Mouse (Mus musculus) MEL (cell line): ENCODE results near the gene Btbd3. TPM values are rescaled to one million over a fixed set of nuclear protein-coding genes. Genes with fewer than 3 reads are reported as not detected.

Experiments used
- DNase-seq: peaks from one replicate; pipeline ENCODE4 v3.0.0; 2011; ENCODE audit warnings: low read depth, low spot score
- H3K27ac ChIP-seq: 2 replicates; pipeline ENCODE4 v1.5.1; 2012; ENCODE audit warnings: low read depth, mild to moderate bottlenecking, control low read depth, low read length, moderate library complexity; ENCODE audit not compliant: control insufficient read depth
- H3K27me3 ChIP-seq, 2 experiments: fragments of 150-350 bp in 1 of 2; sonication (generic) in 1 of 2; 2 replicates each; pipeline ENCODE4 v1.6.1; 2012; ENCODE audit warnings: low read length in 2 of 2, mild to moderate bottlenecking in 2 of 2, improper control_type of control experiment in 1 of 2, moderate library complexity in 1 of 2; ENCODE audit not compliant: insufficient read depth in 2 of 2, control insufficient read depth in 1 of 2
- H3K36me3 ChIP-seq, 2 experiments: 2 replicates each; pipeline ENCODE4 v1.6.1; 2012 to 2014; ENCODE audit warnings: low read length in 2 of 2, improper control_type of control experiment in 1 of 2, inconsistent platforms in 1 of 2, mild to moderate bottlenecking in 1 of 2; ENCODE audit not compliant: insufficient read depth in 2 of 2, control insufficient read depth in 1 of 2
- H3K4me1 ChIP-seq, 2 experiments: fragments of 150-350 bp in 1 of 2; sonication (generic) in 1 of 2; 2 replicates each; pipeline ENCODE4 v1.6.1; 2012; ENCODE audit warnings: low read length in 2 of 2, improper control_type of control experiment in 1 of 2, mild to moderate bottlenecking in 1 of 2; ENCODE audit not compliant: insufficient read depth in 2 of 2, control insufficient read depth in 1 of 2
- H3K4me3 ChIP-seq, 2 experiments: fragments of 150-350 bp in 1 of 2; sonication (generic) in 1 of 2; 2 replicates each; pipeline ENCODE4 v1.5.1; 2012; ENCODE audit warnings: low read depth in 2 of 2, low read length in 2 of 2, mild to moderate bottlenecking in 2 of 2, moderate library complexity in 2 of 2, control low read depth in 1 of 2, improper control_type of control experiment in 1 of 2; ENCODE audit not compliant: control insufficient read depth in 1 of 2, insufficient read depth in 1 of 2
- H3K79me2 ChIP-seq: 2 replicates; pipeline ENCODE4 v1.6.1; 2012; ENCODE audit warnings: mild to moderate bottlenecking, low read length, moderate library complexity; ENCODE audit not compliant: control insufficient read depth, poor library complexity, insufficient read depth
- H3K9ac ChIP-seq: 2 replicates; pipeline ENCODE4 v1.6.1; 2012; ENCODE audit warnings: low read depth, mild to moderate bottlenecking, control low read depth, low read length, moderate library complexity; ENCODE audit not compliant: control insufficient read depth, poor library complexity, severe bottlenecking
- H3K9me3 ChIP-seq: fragments of 150-350 bp; sonication (generic); replicated peaks from 2 replicates; pipeline ENCODE4 v1.6.1; 2012; ENCODE audit warnings: mild to moderate bottlenecking, low read length, improper control_type of control experiment, moderate library complexity; ENCODE audit not compliant: insufficient read depth
- BHLHE40 ChIP-seq: IDR thresholded peaks from 2 replicates; pipeline ENCODE4 v1.6.1; 2012; ENCODE audit warnings: low read depth, mild to moderate bottlenecking, inconsistent platforms, low read length, improper control_type of control experiment, borderline replicate concordance
- CTCF ChIP-seq, 3 experiments: IDR thresholded peaks in 2 of 3; conservative IDR thresholded peaks in 1 of 3; 2 replicates each; pipeline ENCODE4 v1.5.1; 2011 to 2012; ENCODE audit warnings: low read length in 3 of 3, low read depth in 2 of 3, mild to moderate bottlenecking in 2 of 3, improper control_type of control experiment in 1 of 3, inconsistent platforms in 1 of 3, mixed read lengths in 1 of 3, moderate library complexity in 1 of 3; ENCODE audit not compliant: control insufficient read depth in 1 of 3, insufficient read depth in 1 of 3, poor library complexity in 1 of 3, severe bottlenecking in 1 of 3
- ELF1 ChIP-seq: IDR thresholded peaks from 2 replicates; pipeline ENCODE4 v1.6.1; 2014; ENCODE audit warnings: low read depth, mild to moderate bottlenecking, inconsistent platforms, low read length, improper control_type of control experiment, moderate library complexity
- EP300 ChIP-seq, 2 experiments: IDR thresholded peaks; 2 replicates each; pipeline ENCODE4 v1.6.1; 2011; ENCODE audit warnings: improper control_type of control experiment in 2 of 2, low read length in 2 of 2, low read depth in 1 of 2, mild to moderate bottlenecking in 1 of 2
- ETS1 ChIP-seq: IDR thresholded peaks from 2 replicates; pipeline ENCODE4 v1.6.1; 2012; ENCODE audit warnings: low read depth, mild to moderate bottlenecking, inconsistent platforms, low read length, improper control_type of control experiment, moderate library complexity
- GABPA ChIP-seq: IDR thresholded peaks from 2 replicates; pipeline ENCODE4 v1.6.1; 2012; ENCODE audit warnings: low read depth, mild to moderate bottlenecking, inconsistent platforms, low read length, improper control_type of control experiment, moderate library complexity
- HCFC1 ChIP-seq: IDR thresholded peaks from 2 replicates; pipeline ENCODE4 v1.6.1; 2012; ENCODE audit warnings: low read depth, mild to moderate bottlenecking, inconsistent platforms, low read length, improper control_type of control experiment, moderate library complexity
- KAT2A ChIP-seq: conservative IDR thresholded peaks from 2 replicates; pipeline ENCODE4 v1.6.1; 2012; ENCODE audit warnings: low read depth, low read length, improper control_type of control experiment, inconsistent platforms
- MAFK ChIP-seq: IDR thresholded peaks from 2 replicates; pipeline ENCODE4 v1.6.1; 2011; ENCODE audit warnings: low read depth, mild to moderate bottlenecking, low read length, improper control_type of control experiment, borderline replicate concordance
- MAZ ChIP-seq: IDR thresholded peaks from 2 replicates; pipeline ENCODE4 v1.6.1; 2012; ENCODE audit warnings: low read depth, mild to moderate bottlenecking, inconsistent platforms, low read length, improper control_type of control experiment
- MEF2A ChIP-seq: IDR thresholded peaks from 2 replicates; pipeline ENCODE4 v1.6.1; 2014; ENCODE audit warnings: low read depth, mild to moderate bottlenecking, inconsistent platforms, low read length, improper control_type of control experiment; ENCODE audit not compliant: poor library complexity, insufficient replicate concordance, severe bottlenecking; ENCODE audit errors: extremely low read depth
- NELFE ChIP-seq: IDR thresholded peaks from 2 replicates; pipeline ENCODE4 v1.6.1; 2011; ENCODE audit warnings: low read depth, low read length, improper control_type of control experiment
- POLR2A ChIP-seq, 2 experiments: IDR thresholded peaks; 2 replicates each; pipeline ENCODE4 v1.6.1; 2011 to 2012; ENCODE audit warnings: low read length in 2 of 2, mild to moderate bottlenecking in 2 of 2, control low read depth in 1 of 2, improper control_type of control experiment in 1 of 2, low read depth in 1 of 2, moderate library complexity in 1 of 2; ENCODE audit not compliant: control insufficient read depth in 1 of 2, insufficient read depth in 1 of 2, poor library complexity in 1 of 2
- POLR2AphosphoS2 ChIP-seq: IDR thresholded peaks from 2 replicates; pipeline ENCODE4 v1.6.1; 2011; ENCODE audit warnings: low read length, improper control_type of control experiment
- RAD21 ChIP-seq: IDR thresholded peaks from 2 replicates; pipeline ENCODE4 v1.6.1; 2011; ENCODE audit warnings: mild to moderate bottlenecking, low read depth, low read length, improper control_type of control experiment
- RCOR1 ChIP-seq: IDR thresholded peaks from 2 replicates; pipeline ENCODE4 v1.6.1; 2012; ENCODE audit warnings: low read depth, mild to moderate bottlenecking, inconsistent platforms, low read length, improper control_type of control experiment
- SMC3 ChIP-seq: IDR thresholded peaks from 2 replicates; pipeline ENCODE4 v1.6.1; 2011; ENCODE audit warnings: low read depth, low read length, improper control_type of control experiment
- ZMIZ1 ChIP-seq: IDR thresholded peaks from 2 replicates; pipeline ENCODE4 v1.6.1; 2012; ENCODE audit warnings: low read depth, mild to moderate bottlenecking, inconsistent platforms, low read length, improper control_type of control experiment, moderate library complexity
- polyA plus RNA-seq, 2 experiments: library from polyadenylated mRNA; stranded (reverse) in 1 of 2; unstranded in 1 of 2; fragments of >175 nt in 1 of 2; fragments of >200 nt in 1 of 2; gene quantifications; 2 replicates each; pipeline versions ENCODE4 v1.2.1 to v1.2.4; 2012; ENCODE audit warnings: low replicate concordance in 2 of 2, low read depth in 1 of 2; ENCODE audit not compliant: insufficient read length in 2 of 2, insufficient read depth in 1 of 2, missing spikeins in 1 of 2
- total RNA-seq: library from RNA; depleted of rRNA; stranded (reverse); fragments of 300-350 nt; gene quantifications from 2 replicates; pipeline ENCODE4 v1.2.3, GENCODE M21; 2012

Btbd3 gene
- total and polyA plus RNA-seq, 3 experiments: not detected

- Histone ChIP-seq H3K4me3 (no peak overlapping the region), H3K27ac (no peak overlapping the region), H3K27me3 (no peaks in the 10 kb centered on the region), H3K4me1 (no peaks in the 10 kb centered on the region), H3K9me3 (no peaks in the 10 kb centered on the region), H3K79me2 (no peaks in the 10 kb centered on the region), H3K9ac (no peak overlapping the region), H3K36me3 (no peaks in the 10 kb centered on the region)
- no peak for DNase-seq
- TF ChIP-seq HCFC1 (no peak), NELFE (no peak), SMC3 (no peak), GABPA (no peak), CTCF (IDR thresholded peaks at IDR 0.05 in 2 of 3, conservative IDR thresholded peaks at IDR 0.05 in 1 of 3; ENCODE audit: control insufficient read depth in 1 of 3, insufficient read depth in 1 of 3, low read depth in 2 of 3, low read length in 3 of 3, poor library complexity in 1 of 3, severe bottlenecking in 1 of 3) (no peak), ZMIZ1 (no peak), EP300 (IDR thresholded peaks at IDR 0.05; ENCODE audit: low read depth in 1 of 2, low read length in 2 of 2) (no peak), POLR2A (IDR thresholded peaks at IDR 0.05; ENCODE audit: control insufficient read depth in 1 of 2, insufficient read depth in 1 of 2, low read depth in 1 of 2, low read length in 2 of 2, poor library complexity in 1 of 2) (no peak), KAT2A (no peak), BHLHE40 (no peak), POLR2AphosphoS2 (no peak), RCOR1 (no peak), ELF1 (no peak), MEF2A (no peak), MAZ (no peak), RAD21 (no peak), MAFK (no peak), ETS1 (no peak)
Observed at GRCm38 (mm10) chr2:138321041-138321481, 64.7 kb downstream of the Btbd3 start.

- no peak overlapping the region for H3K4me3 ChIP-seq
- DNase-seq: no peak
- H3K9me3 ChIP-seq: no peaks in the 10 kb centered on the region
- no peak for TF ChIP-seq CTCF (IDR thresholded peaks at IDR 0.05 in 2 of 3, conservative IDR thresholded peaks at IDR 0.05 in 1 of 3; ENCODE audit: control insufficient read depth in 1 of 3, insufficient read depth in 1 of 3, low read depth in 2 of 3, low read length in 3 of 3, poor library complexity in 1 of 3, severe bottlenecking in 1 of 3)
- no peaks in the 10 kb centered on the region for H3K4me1 ChIP-seq
- no peaks in the 10 kb centered on the region for H3K36me3 ChIP-seq
- no peaks in the 10 kb centered on the region for H3K79me2 ChIP-seq
- no peak overlapping the region for H3K27ac ChIP-seq
- H3K27me3 ChIP-seq: no peaks in the 10 kb centered on the region
- H3K9ac ChIP-seq: no peak overlapping the region
Observed at GRCm38 (mm10) chr2:138322270-138323114, 66.1 kb downstream of the Btbd3 start.
